Mouse (Mus musculus): ENCODE data around the gene Sspn.

Sspn gene

GRCm38 (mm10) chr6:145934697-145935240 is 3.3 kb downstream of the Sspn start:
- DNase-seq, result no peak

- DNase-seq, result no peak
These were observed 4.5 kb downstream of the Sspn start for GRCm38 (mm10) chr6:145935912-145936311.

GRCm38 (mm10) chr6:145936511-145936910 is 5.1 kb downstream of the Sspn start:
- DNase-seq, result no peak

GRCm38 (mm10) chr6:145940852-145941251 is 9.4 kb downstream of the Sspn start:
- no peak for DNase-seq

GRCm38 (mm10) chr6:145942263-145942966 is 11.0 kb downstream of the Sspn start:
- no peak for DNase-seq

- no peak for DNase-seq
These were observed 12.0 kb downstream of the Sspn start for GRCm38 (mm10) chr6:145943414-145943813.

DNA sequence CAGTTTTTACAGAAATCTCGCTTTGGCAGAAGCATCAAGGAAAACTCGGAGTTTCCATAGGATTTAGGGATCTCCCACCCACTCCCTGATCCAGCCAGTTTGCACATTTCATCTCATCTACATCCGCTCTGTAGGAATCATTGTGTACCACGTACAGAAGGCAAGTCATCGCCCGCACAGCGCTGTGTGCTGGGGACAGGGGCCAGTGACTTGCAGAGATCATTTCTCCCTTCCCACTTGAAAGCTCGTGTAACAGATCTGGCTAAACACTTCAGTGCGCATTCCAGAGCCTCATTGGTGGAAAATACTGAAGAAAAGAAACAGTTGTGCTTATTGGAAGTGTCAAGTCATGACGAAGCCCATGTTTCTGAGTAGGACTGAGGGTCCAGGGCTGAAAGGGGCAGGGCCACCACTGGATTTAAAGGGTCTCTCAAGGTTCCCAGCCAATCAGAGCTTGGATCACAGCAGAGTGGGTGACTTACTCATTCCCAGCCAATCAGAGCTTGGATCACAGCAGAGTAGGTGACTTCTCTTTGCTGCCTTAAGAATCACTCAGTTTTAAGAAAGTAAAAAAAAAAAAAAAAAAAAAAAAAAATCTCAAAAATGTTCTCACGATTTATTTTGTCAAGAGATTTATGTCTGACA is 14.4 kb downstream of the Sspn start:
- DNase-seq, result no peak

GRCm38 (mm10) chr6:145949049-145949448 is 17.6 kb downstream of the Sspn start:
- no peak for DNase-seq

- no peak for DNase-seq
These were observed 19.2 kb downstream of the Sspn start for GRCm38 (mm10) chr6:145950626-145951025.

- DNase-seq, result no peak
These were observed 21.2 kb downstream of the Sspn start for GRCm38 (mm10) chr6:145952594-145952993.

- no peak for DNase-seq
These were observed 21.9 kb downstream of the Sspn start for GRCm38 (mm10) chr6:145953121-145953896.

GRCm38 (mm10) chr6:145957427-145957965 is 26.1 kb downstream of the Sspn start:
- DNase-seq, result no peak

GRCm38 (mm10) chr6:145958070-145958469 is 26.6 kb downstream of the Sspn start:
- no peak for DNase-seq

- no peak for DNase-seq
These were observed 29.6 kb downstream of the Sspn start for GRCm38 (mm10) chr6:145961047-145961446.

GRCm38 (mm10) chr6:145963966-145964365 is 32.5 kb downstream of the Sspn start:
- no peak for DNase-seq

DNA sequence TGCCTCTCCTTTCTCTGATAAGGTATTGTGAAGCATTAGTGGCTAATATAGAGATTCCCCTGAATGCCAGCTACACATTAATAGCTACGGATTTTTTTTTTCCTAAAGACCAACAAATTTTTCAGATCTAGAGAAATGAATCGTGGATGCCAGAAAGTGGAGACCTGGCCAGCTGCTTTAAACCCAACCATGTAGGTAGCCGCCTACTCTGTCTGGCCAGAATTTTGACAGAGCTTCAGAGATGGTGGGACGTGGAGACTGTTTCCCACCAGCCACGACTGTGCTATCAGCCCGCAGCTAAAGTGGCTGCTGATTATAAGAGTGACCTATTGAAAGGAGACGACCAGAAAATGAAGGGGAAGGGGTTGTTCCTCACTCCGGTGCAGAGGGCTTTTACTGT is 36.3 kb downstream of the Sspn start:
- no peak for DNase-seq

GRCm38 (mm10) chr6:145968301-145968818 is 36.9 kb downstream of the Sspn start:
- DNase-seq, result peak; percentile 25 to 38

- DNase-seq, result no peak
These were observed 37.4 kb downstream of the Sspn start for GRCm38 (mm10) chr6:145968821-145969220.

GRCm38 (mm10) chr6:145969572-145969971 is 38.1 kb downstream of the Sspn start:
- DNase-seq, result no peak

GRCm38 (mm10) chr6:145972107-145972506 is 40.7 kb downstream of the Sspn start:
- DNase-seq, result no peak

- DNase-seq, result no peak
These were observed 41.4 kb downstream of the Sspn start for GRCm38 (mm10) chr6:145972836-145973235.

DNA sequence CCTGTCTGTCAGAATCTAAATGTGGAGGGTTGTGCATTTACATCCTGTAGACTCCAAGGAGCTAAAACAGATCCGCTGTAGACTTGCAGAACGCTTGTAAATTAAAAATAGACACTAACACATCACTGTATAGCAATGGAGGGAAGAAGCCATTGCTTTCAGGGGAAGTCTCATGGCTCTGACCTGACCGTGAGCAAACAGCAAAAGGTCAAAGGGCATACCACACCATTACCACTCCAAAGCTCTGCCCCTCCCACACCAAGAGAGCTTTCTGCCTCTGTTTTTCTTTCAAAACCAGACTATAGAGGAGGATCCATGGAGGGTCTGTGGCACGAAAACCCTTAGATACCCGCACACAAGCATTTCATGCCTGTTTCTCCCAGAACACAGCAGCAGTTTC is 41.9 kb downstream of the Sspn start:
- no peak for DNase-seq

GRCm38 (mm10) chr6:145974766-145975165 is 43.3 kb downstream of the Sspn start:
- DNase-seq, result no peak
